Comparison of ENCODE assay signal across 8 mouse cellular contexts in genomic region chr6:124859725-124860124, GRCm38 (mm10). TPM values are rescaled to one million over a fixed set of nuclear protein-coding genes. Genes with fewer than 3 reads are reported as not detected.
DNase-seq lines count a peak whose midpoint lies in the region; ATAC-seq and TF ChIP-seq lines count a peak whose summit lies in the region.

No protein-coding gene starts in this region.

- H3K4me2 ChIP-seq in forebrain, postnatal 0 days (ENCODE audit: low read depth), result peak overlapping the region; percentile 23
- no peak overlapping the region for H3K4me2 ChIP-seq in lung, embryonic 16.5 days (ENCODE audit: low read depth, low read length)

- no peak overlapping the region for H3K9ac ChIP-seq in ES-E14 (ENCODE audit: insufficient read depth, low read depth, low read length, poor library complexity, severe bottlenecking)
- H3K9ac ChIP-seq in forebrain, postnatal 0 days, result peak overlapping the region; percentile 35; the same call in 1 of the 2 replicates
- no peak overlapping the region; the same call in 1 of the 2 replicates for H3K9ac ChIP-seq in lung, embryonic 16.5 days (ENCODE audit: low read length)

- no peaks in the 10 kb centered on the region; the same call in 1 of the 2 replicates for H3K36me3 ChIP-seq in ES-E14 (ENCODE audit: control insufficient read depth, insufficient read depth, low read length, poor library complexity, severe bottlenecking)
- H3K36me3 ChIP-seq in forebrain, postnatal 0 days (ENCODE audit: insufficient read depth), result peaks cover 20% of the 10 kb centered on the region; the same call in 1 of the 2 replicates
- H3K36me3 ChIP-seq in lung, embryonic 16.5 days (ENCODE audit: control insufficient read depth, insufficient read depth, low read length), result no peaks in the 10 kb centered on the region

- intact Hi-C loops in heart, postnatal 36 days (cut with DNase I), result loop anchor here (1.0 to 10.0 kb wide), 3 partner anchors 43 to 105 kb away; partner anchors contain the start of gene Cops7a

- in situ Hi-C loops in ES-E14 (cut with MboI; ENCODE audit: low sequenced_read_pairs in 2 of 2, unreplicated experiment in 2 of 2), result no loop called here

- no peak overlapping the region for H3K27ac ChIP-seq in ES-E14 (ENCODE audit: insufficient read depth, low read depth, low read length, poor library complexity, severe bottlenecking)
- H3K27ac ChIP-seq in forebrain, postnatal 0 days (ENCODE audit: low read depth, low read length), result peak overlapping the region; percentile 54; the same call in 1 of the 2 replicates
- no peak overlapping the region for H3K27ac ChIP-seq in lung, embryonic 16.5 days (ENCODE audit: low read length)

- peak; percentile 89 for TF ChIP-seq CTCF in forebrain, postnatal 0 days (IDR thresholded peaks at IDR 0.05; ENCODE audit: low read depth)

- WGBS in forebrain, postnatal 0 days, result 8% methylated on average over 12 of the region's 12 CpGs
- 5% methylated on average over 12 of the region's 12 CpGs for WGBS in lung, embryonic 16.5 days

- peak; percentile 68 for DNase-seq in ES-E14 (ENCODE audit: low read depth, low spot score)
- DNase-seq in cerebellum, adult 18-20 months, result peak; percentile 93 to 94
- peak; percentile 85 for DNase-seq in forebrain, postnatal 0 days
- peak; percentile 88 to 93 for DNase-seq in heart, postnatal 36 days
- DNase-seq in layer of hippocampus, adult 8-10 months (ENCODE audit: low spot score in 2 of 2), result peak; percentile 84 to 89
- peak; percentile 58 for DNase-seq in ovary, postnatal 10 days (ENCODE audit: low spot score)
- peak; percentile 77 for DNase-seq in thymus, postnatal 0 days (ENCODE audit: low spot score)

- no peaks in the 10 kb centered on the region for H3K27me3 ChIP-seq in forebrain, postnatal 0 days (ENCODE audit: insufficient read depth, low read length)
- peaks cover 37% of the 10 kb centered on the region for H3K27me3 ChIP-seq in lung, embryonic 16.5 days (ENCODE audit: control insufficient read depth, insufficient read depth, low read depth, low read length)

- no peaks in the 10 kb centered on the region for H3K9me3 ChIP-seq in ES-E14 (ENCODE audit: control insufficient read depth, insufficient read depth, low read depth, low read length)
- H3K9me3 ChIP-seq in forebrain, postnatal 0 days (ENCODE audit: low read length), result no peaks in the 10 kb centered on the region
- no peaks in the 10 kb centered on the region for H3K9me3 ChIP-seq in lung, embryonic 16.5 days (ENCODE audit: control insufficient read depth, low read length)

- H3K4me3 ChIP-seq in ES-E14 (ENCODE audit: insufficient read depth in 1 of 2, low read depth in 1 of 2, low read length in 2 of 2, poor library complexity in 1 of 2, severe bottlenecking in 1 of 2), result peak overlapping the region in 1 of 2 experiments; percentile 35; a peak in 2 of 4 replicates
- no peak overlapping the region for H3K4me3 ChIP-seq in forebrain, postnatal 0 days (ENCODE audit: low read depth, low read length)
- H3K4me3 ChIP-seq in lung, embryonic 16.5 days (ENCODE audit: low read length), result no peak overlapping the region

- H3K4me1 ChIP-seq in ES-E14 (ENCODE audit: control insufficient read depth in 2 of 2, insufficient read depth in 2 of 2, low read length in 2 of 2, poor library complexity in 1 of 2), result peaks cover 7 to 44% of the 10 kb centered on the region in 2 experiments
- peaks cover 14% of the 10 kb centered on the region for H3K4me1 ChIP-seq in forebrain, postnatal 0 days (ENCODE audit: insufficient read depth)
- peaks cover 24% of the 10 kb centered on the region for H3K4me1 ChIP-seq in lung, embryonic 16.5 days (replicated peaks; ENCODE audit: control insufficient read depth, insufficient read depth, low read length)

- ATAC-seq in forebrain, postnatal 0 days, result no peak
- ATAC-seq in lung, embryonic 16.5 days (ENCODE audit: low read depth), result peak; percentile 26

TF ChIP-seq in ES-E14, 5 proteins besides CTCF, POLR2A, EP300 and RAD21:
- TF ChIP-seq ZNF384 (IDR thresholded peaks at IDR 0.05; ENCODE audit: low read depth, low read length), result no peak
- peak; percentile 53; the same call in 1 of the 2 replicates for TF ChIP-seq ZC3H11A (IDR thresholded peaks at IDR 0.05; ENCODE audit: borderline replicate concordance, low read depth, low read length)
TF ChIP-seq in ES-E14: peak in this region for 1.

RNA-seq across cellular contexts. Expression of gene P3h3, which starts 2.2 kb away (rescaled TPM):
- 10.1 and 15.6 TPM in 2 replicates for total RNA-seq in ES-E14 (2012; rRNA removed)
- total RNA-seq in forebrain, postnatal 0 days (2014; rRNA removed), result 78.8 and 85.7 TPM in 2 replicates
- polyA plus RNA-seq in forebrain, postnatal 0 days (2015; fragmentation: Nextera tagmentation; extraction: Ambion mirVana), result 6.2 and 9.1 TPM in 2 replicates
- 10 to 100 TPM; 10.7 to 11.6 TPM for total RNA-seq in heart, postnatal 36 days (2021)
- total RNA-seq in layer of hippocampus, adult 8-10 months (2022), result 10 to 100 TPM; 32.2 to 51.8 (median 36.4) TPM
- 8.3 and 15.3 TPM in 2 replicates for polyA plus RNA-seq in lung, embryonic 16.5 days (2015; fragmentation: Nextera tagmentation; extraction: Ambion mirVana)
- 1.9 TPM in 2 replicates for polyA plus RNA-seq in thymus, postnatal 0 days (2015; fragmentation: Nextera tagmentation; extraction: Ambion mirVana)

RNA-seq across cellular contexts. Expression of gene Gpr162, which starts 4.1 kb away (rescaled TPM):
- 1.7 and 3.1 TPM in 2 replicates for total RNA-seq in ES-E14 (2012; rRNA removed)
- total RNA-seq in forebrain, postnatal 0 days (2014; rRNA removed), result 154 and 160 TPM in 2 replicates
- polyA plus RNA-seq in forebrain, postnatal 0 days (2015; fragmentation: Nextera tagmentation; extraction: Ambion mirVana), result 30.3 and 38.1 TPM in 2 replicates
- under 1 TPM; 0.72 to 0.98 TPM for total RNA-seq in heart, postnatal 36 days (2021)
- total RNA-seq in layer of hippocampus, adult 8-10 months (2022), result 100 to 1,000 TPM; 171 to 204 (median 183) TPM
- 0.54 and 1.3 TPM in 2 replicates for polyA plus RNA-seq in lung, embryonic 16.5 days (2015; fragmentation: Nextera tagmentation; extraction: Ambion mirVana)
- polyA plus RNA-seq in thymus, postnatal 0 days (2015; fragmentation: Nextera tagmentation; extraction: Ambion mirVana), result 15.2 and 21.8 TPM in 2 replicates

RNA-seq across cellular contexts. Expression of gene Gnb3, which starts 19.6 kb away (rescaled TPM):
- total RNA-seq in ES-E14 (2012; rRNA removed), result 0.32 TPM in 1 of 2 replicates, not detected in the other
- 0.90 and 1.8 TPM in 2 replicates for total RNA-seq in forebrain, postnatal 0 days (2014; rRNA removed)
- 0.61 and 1.2 TPM in 2 replicates for polyA plus RNA-seq in forebrain, postnatal 0 days (2015; fragmentation: Nextera tagmentation; extraction: Ambion mirVana)
- total RNA-seq in heart, postnatal 36 days (2021), result 1 to 10 TPM; 5.1 to 5.9 TPM
- under 1 TPM in 2 of 4 experiments, not detected in 2; 0.36 to 0.96 TPM for total RNA-seq in layer of hippocampus, adult 8-10 months (2022)
- polyA plus RNA-seq in lung, embryonic 16.5 days (2015; fragmentation: Nextera tagmentation; extraction: Ambion mirVana), result 0.29 and 0.34 TPM in 2 replicates
- polyA plus RNA-seq in thymus, postnatal 0 days (2015; fragmentation: Nextera tagmentation; extraction: Ambion mirVana), result 2.3 and 2.4 TPM in 2 replicates

RNA-seq across cellular contexts. Expression of gene Cd4, which starts 28.3 kb away (rescaled TPM):
- 0.37 and 0.49 TPM in 2 replicates for total RNA-seq in ES-E14 (2012; rRNA removed)
- total RNA-seq in forebrain, postnatal 0 days (2014; rRNA removed), result 0.57 and 0.69 TPM in 2 replicates
- 0.25 and 0.72 TPM in 2 replicates for polyA plus RNA-seq in forebrain, postnatal 0 days (2015; fragmentation: Nextera tagmentation; extraction: Ambion mirVana)
- total RNA-seq in heart, postnatal 36 days (2021), result under 1 TPM; 0.72 to 0.76 TPM
- total RNA-seq in layer of hippocampus, adult 8-10 months (2022), result under 1 TPM in 2 of 4 experiments, not detected in 2; 0.12 to 0.38 TPM
- polyA plus RNA-seq in lung, embryonic 16.5 days (2015; fragmentation: Nextera tagmentation; extraction: Ambion mirVana), result 0.13 and 0.44 TPM in 2 replicates
- 102 TPM in 2 replicates for polyA plus RNA-seq in thymus, postnatal 0 days (2015; fragmentation: Nextera tagmentation; extraction: Ambion mirVana)

RNA-seq across cellular contexts. Expression of gene Cdca3, which starts 30.4 kb away (rescaled TPM):
- 128 and 137 TPM in 2 replicates for total RNA-seq in ES-E14 (2012; rRNA removed)
- total RNA-seq in forebrain, postnatal 0 days (2014; rRNA removed), result 13.5 and 20.7 TPM in 2 replicates
- polyA plus RNA-seq in forebrain, postnatal 0 days (2015; fragmentation: Nextera tagmentation; extraction: Ambion mirVana), result 28.5 and 30.5 TPM in 2 replicates
- under 1 TPM; 0.49 to 0.83 TPM for total RNA-seq in heart, postnatal 36 days (2021)
- total RNA-seq in layer of hippocampus, adult 8-10 months (2022), result 1 to 10 TPM in 2 of 4 experiments, under 1 TPM in 2; 0.61 to 1.0 (median 0.95) TPM
- 175 and 176 TPM in 2 replicates for polyA plus RNA-seq in lung, embryonic 16.5 days (2015; fragmentation: Nextera tagmentation; extraction: Ambion mirVana)
- polyA plus RNA-seq in thymus, postnatal 0 days (2015; fragmentation: Nextera tagmentation; extraction: Ambion mirVana), result 240 and 258 TPM in 2 replicates

Comparison
In these comparisons a context has a peak if more than half of its experiments do, and no peak if none do; other contexts are left out.
1. RNA of gene Gpr162, which starts 4.1 kb away (total RNA-seq): 171 to 204 TPM in layer of hippocampus, adult 8-10 months and 154 to 160 TPM in forebrain, postnatal 0 days; 1.7 to 3.1 TPM in ES-E14 and 0.72 to 0.98 TPM in heart, postnatal 36 days; every median in the first group is over 10 times any median in the second.
2. Peak in every context shown above with its lines, with median percentiles within 50 percentile points of each other: DNase-seq.